Mouse (Mus musculus): ENCODE data around the gene Olfr154.
"Not testable (repeated sequence)": the region's sequence is repeated elsewhere in the genome, so short reads cannot be mapped to it uniquely, and the experiment has no call there.

The Olfr154 gene

DNA sequence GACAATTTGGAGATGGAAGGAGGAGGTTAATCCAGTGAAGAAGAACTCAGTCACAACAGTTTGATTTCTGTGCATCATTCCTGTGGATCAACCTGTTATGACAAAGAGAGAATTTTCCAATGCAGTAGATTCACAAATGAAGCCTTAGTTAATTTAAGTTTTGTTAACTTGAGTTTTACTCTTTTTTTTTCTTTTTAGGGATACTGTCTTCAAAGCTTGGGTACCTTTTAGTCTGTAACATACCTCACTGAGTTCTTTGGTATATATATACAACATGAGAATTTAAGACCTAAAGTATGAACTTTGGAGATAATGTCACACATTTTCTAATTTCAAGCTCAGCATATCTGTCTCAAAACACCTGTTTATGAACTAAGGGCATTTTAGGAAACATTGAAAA, at the start of gene Olfr154:
TSS of gene Olfr154 (minus strand) at position 101 of the 400 bp plus-strand sequence.
- not testable (repeated sequence) for DNase-seq (ENCODE audit: low spot score in 2 of 2)

DNA sequence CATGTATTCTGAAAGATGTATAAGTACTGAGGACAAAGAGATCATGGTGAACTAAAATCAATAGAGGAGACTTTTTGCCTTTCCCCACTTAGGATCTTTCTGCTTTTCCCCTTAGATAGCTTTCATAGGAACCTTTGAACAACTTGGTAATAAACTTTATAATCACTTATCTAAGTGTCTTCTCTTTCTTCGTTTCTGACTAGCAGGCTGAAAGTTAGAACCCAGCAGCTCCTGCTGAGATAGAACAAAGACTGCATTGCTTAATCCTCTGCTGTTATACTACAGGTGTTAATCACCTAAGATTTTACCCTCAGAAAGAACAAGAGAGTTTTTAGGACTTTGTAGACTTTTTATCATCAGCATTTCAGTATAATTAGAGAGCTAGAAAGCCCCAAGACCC, 46.9 kb upstream of the Olfr154 start:
- DNase-seq (ENCODE audit: low spot score in 2 of 2): no peak

- DNase-seq (ENCODE audit: low spot score in 2 of 2): not testable (repeated sequence)
These were observed 46.4 kb upstream of the Olfr154 start for GRCm38 (mm10) chr2:85710680-85711079.

- no peak for DNase-seq (ENCODE audit: low spot score in 2 of 2)
These were observed 24.9 kb upstream of the Olfr154 start, which contains the start of gene Olfr1008 for GRCm38 (mm10) chr2:85689131-85689530. Gene Olfr1008 (plus strand): TSS chr2:85689431.

DNA sequence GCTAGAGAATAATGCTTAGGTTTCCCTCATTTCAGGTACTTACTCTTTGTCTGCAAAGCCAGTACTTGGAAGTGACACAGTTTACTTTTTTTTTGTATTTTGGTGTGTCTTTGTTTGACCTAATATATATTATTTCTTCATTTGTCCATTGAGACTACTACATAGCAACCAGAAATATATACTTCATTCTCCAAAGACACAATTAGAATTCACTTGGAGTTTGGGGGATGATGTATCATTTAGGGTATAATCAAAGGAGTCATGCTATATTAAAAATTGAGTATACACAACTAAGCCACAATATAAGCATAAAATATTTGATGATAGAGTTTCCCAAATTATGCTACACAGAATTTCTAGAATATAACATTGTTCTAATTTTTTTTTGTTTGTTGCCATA, 14.4 kb upstream of the Olfr154 start, which contains the start of gene Olfr1006:
TSS of gene Olfr1006 (minus strand) at position 101 of the 400 bp plus-strand sequence.
- DNase-seq (ENCODE audit: low spot score in 2 of 2): no peak

DNA sequence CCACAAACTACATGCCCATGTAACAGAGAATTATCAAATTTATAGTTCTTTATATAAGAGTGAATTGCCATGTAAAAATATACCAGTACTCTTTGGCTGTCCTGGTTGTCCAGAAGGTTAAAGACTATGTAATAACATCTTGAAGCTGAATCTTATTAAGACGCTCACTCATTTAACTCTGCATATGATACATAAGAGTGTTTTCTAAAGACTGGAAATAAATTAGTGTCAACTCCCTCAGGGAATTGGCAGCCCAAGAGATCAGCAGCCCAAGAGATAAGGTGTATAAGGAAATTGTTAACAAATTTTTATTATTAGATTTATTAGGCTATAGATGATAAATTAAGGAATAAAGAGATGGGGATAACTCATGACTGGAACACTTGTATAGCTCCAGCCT, 13.7 kb downstream of the Olfr154 start, which contains the start of gene Olfr1002:
TSS of gene Olfr1002 (minus strand) at position 101 of the 400 bp plus-strand sequence.
- no peak for DNase-seq (ENCODE audit: low spot score in 2 of 2)
